Mouse (Mus musculus) midbrain, embryonic 13.5 days (tissue): ENCODE measurements around the gene Abcb11. TPM values are rescaled to one million over a fixed set of nuclear protein-coding genes. Genes with fewer than 3 reads are reported as not detected.
"Not testable (repeated sequence)": the region's sequence is repeated elsewhere in the genome, so short reads cannot be mapped to it uniquely, and the experiment has no call there.

Source experiments
- ATAC-seq: fragments of 200-750 bp; cut with Nextera tagmentation; 2 replicates; pipeline ENCODE4 v1.8.0; 2017; ENCODE audit warnings: mild to moderate bottlenecking, moderate TSS enrichment, moderate library complexity
- H3K27ac ChIP-seq: fragments of 300-500 bp; sonication (generic); 2 replicates; pipeline ENCODE4 v1.5.1; 2015; ENCODE audit warnings: inconsistent platforms, mild to moderate bottlenecking, moderate library complexity
- H3K27me3 ChIP-seq: fragments of 300-500 bp; sonication (generic); 2 replicates; pipeline ENCODE4 v1.6.1; 2015; ENCODE audit warnings: mild to moderate bottlenecking, inconsistent platforms
- H3K36me3 ChIP-seq: fragments of 300-500 bp; sonication (generic); 2 replicates; pipeline ENCODE4 v1.6.1; 2015; ENCODE audit warnings: mild to moderate bottlenecking, inconsistent platforms
- H3K4me1 ChIP-seq: fragments of 300-500 bp; sonication (generic); replicated peaks from 2 replicates; pipeline ENCODE4 v1.6.1; 2015; ENCODE audit warnings: inconsistent platforms
- H3K4me2 ChIP-seq: fragments of 300-500 bp; sonication (generic); replicated peaks from 2 replicates; pipeline ENCODE4 v1.6.1; 2015; ENCODE audit warnings: moderate library complexity, mild to moderate bottlenecking, inconsistent platforms
- H3K4me3 ChIP-seq: fragments of 300-500 bp; sonication (generic); replicated peaks from 2 replicates; pipeline ENCODE4 v1.5.1; 2015; ENCODE audit warnings: mild to moderate bottlenecking, inconsistent platforms
- H3K9ac ChIP-seq: fragments of 300-500 bp; sonication (generic); replicated peaks from 2 replicates; pipeline ENCODE4 v1.6.1; 2015; ENCODE audit warnings: mild to moderate bottlenecking, inconsistent platforms
- H3K9me3 ChIP-seq: fragments of 300-500 bp; sonication (generic); 2 replicates; pipeline ENCODE4 v1.6.1; 2016; ENCODE audit warnings: mild to moderate bottlenecking, inconsistent platforms
- WGBS: fragments of 180-500 bp; shearing (Covaris S2); methylation state at CpG from one replicate; pipeline ENCODE4 v1.1.7; 2015; 5-methylcytosine and 5-hydroxymethylcytosine counted together
- polyA plus RNA-seq: library from polyadenylated mRNA; unstranded; fragments of >200 nt; fragmentation: Nextera tagmentation; extraction: Ambion mirVana; gene quantifications from 2 replicates; pipeline ENCODE4 v1.2.1, GENCODE M21; 2015

The Abcb11 gene
- not detected in 2 replicates for polyA plus RNA-seq

DNA sequence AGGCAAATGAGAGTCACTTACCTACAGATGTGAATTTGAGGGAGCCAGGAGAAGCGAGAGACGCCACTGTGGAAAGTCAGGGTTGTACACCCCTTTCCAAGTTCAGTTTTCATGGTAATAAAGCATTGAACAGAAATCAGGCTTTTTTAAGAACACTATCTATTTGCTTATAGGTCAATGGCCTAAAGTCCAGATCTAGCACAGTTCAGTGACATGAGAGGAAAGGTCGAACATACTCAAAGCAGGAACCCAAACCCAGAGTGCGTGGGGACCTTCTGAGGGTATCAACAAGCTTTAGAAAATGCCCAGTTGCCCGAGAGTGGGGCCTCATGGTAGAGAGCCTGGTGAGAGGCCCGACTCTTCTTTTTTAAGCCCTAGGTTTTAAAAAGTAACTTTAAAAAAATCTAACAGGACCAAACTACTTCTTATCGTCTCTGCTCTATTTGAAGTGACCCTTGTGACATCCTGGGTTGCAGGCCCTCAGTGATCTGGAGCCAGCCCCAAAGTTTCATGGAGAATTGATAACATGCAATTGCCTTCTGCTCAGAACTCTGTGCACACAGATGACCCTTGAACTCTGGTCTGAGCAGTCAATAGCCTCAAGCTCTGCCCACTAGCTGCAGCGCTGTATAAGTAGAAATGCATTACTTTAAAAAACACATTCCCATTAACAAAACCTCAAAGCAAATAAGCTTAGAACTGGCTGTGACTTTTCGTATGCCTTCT lies at the start of gene Abcb11:
TSS of gene Abcb11 (minus strand) at position 121 of the 726 bp plus-strand sequence.
- Histone ChIP-seq H3K4me2 (no peak within 1 kb of the TSS), H3K27me3 (no peaks in the 10 kb centered on the region), H3K4me1 (no peaks in the 10 kb centered on the region), H3K9ac (no peak within 1 kb of the TSS), H3K27ac (no peak within 1 kb of the TSS), H3K36me3 (no peaks in the 10 kb centered on the region), H3K4me3 (no peak within 1 kb of the TSS), H3K9me3 (no peaks in the 10 kb centered on the region)
- no peak for ATAC-seq
- WGBS = 90% methylated on average over 9 of the region's 9 CpGs

DNA sequence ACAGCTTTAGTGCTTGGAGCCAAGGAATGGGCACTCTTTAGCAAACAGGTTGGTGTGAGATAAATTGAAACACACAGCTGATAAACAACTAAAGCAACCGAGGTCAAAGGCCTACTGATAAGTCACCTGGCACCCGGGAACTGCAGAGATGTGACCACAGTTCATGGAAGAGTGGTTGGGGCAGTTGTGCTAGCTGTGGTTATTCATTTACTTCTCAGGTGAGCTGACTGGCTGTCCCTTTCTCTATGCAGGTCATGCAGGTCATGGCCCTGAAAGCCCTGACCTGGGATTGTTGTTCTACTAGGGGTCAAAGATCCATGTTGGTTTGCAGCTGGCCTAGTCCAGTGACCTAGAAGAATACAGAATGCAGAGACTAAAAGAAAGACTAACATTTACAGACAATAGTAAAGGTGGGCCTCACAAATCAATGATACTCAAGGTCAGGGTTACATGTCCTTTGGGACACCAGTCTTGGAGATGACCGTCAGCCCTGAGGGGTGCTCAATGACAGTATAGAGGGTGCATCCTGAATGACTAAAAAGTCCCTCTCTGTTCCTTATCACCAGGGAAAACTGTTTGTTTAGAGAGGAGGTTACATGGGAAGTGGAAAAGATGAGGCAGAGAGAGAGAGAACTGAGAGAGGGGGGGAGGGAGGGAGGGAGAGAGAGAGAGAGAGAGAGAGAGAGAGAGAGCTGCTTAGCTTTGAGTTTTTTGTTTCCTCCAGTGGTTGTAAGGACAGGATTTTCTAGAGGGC lies 43.9 kb upstream of the Abcb11 start:
- Histone ChIP-seq H3K27ac (no peak overlapping the region), H3K9me3 (no peaks in the 10 kb centered on the region), H3K27me3 (no peaks in the 10 kb centered on the region), H3K4me2 (no peak overlapping the region), H3K4me3 (no peak overlapping the region), H3K9ac (no peak overlapping the region), H3K36me3 (no peaks in the 10 kb centered on the region), H3K4me1 (no peaks in the 10 kb centered on the region)
- no peak for ATAC-seq
- 88% methylated on average over 3 of the region's 3 CpGs for WGBS

DNA sequence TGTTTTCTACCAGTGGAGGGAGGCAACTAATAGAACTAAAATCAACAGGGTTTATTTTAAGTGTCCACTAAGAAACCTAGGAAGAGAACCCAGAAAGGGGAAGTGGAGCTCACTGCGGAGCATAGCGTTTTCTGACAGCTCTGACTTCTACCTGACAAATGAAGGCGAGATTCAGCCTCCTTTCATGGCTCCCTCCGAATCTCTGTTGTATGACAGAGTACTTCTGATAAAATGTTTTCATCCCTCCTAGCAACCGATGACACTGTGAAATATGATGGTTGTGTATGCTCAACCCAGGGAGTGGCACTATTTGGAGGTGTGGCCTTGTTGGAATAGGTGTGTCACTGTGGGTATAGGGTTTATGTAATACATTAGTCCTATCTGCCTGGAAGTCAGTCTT lies 40.4 kb upstream of the Abcb11 start:
- Histone ChIP-seq H3K9ac (no peak overlapping the region), H3K4me1 (no peaks in the 10 kb centered on the region), H3K36me3 (no peaks in the 10 kb centered on the region), H3K4me3 (no peak overlapping the region), H3K4me2 (no peak overlapping the region), H3K27ac (no peak overlapping the region), H3K9me3 (no peaks in the 10 kb centered on the region), H3K27me3 (no peaks in the 10 kb centered on the region)
- 91% methylated on average over 5 of the region's 5 CpGs for WGBS
- ATAC-seq = no peak

- Histone ChIP-seq H3K4me2 (no peak overlapping the region), H3K9me3 (no peaks in the 10 kb centered on the region), H3K27ac (no peak overlapping the region), H3K4me3 (no peak overlapping the region), H3K9ac (no peak overlapping the region), H3K4me1 (no peaks in the 10 kb centered on the region), H3K36me3 (no peaks in the 10 kb centered on the region), H3K27me3 (no peaks in the 10 kb centered on the region)
- ATAC-seq = no peak
- 54% methylated on average over 8 of the region's 8 CpGs for WGBS
These were observed 39.3 kb upstream of the Abcb11 start for GRCm38 (mm10) chr2:69381740-69382139.

DNA sequence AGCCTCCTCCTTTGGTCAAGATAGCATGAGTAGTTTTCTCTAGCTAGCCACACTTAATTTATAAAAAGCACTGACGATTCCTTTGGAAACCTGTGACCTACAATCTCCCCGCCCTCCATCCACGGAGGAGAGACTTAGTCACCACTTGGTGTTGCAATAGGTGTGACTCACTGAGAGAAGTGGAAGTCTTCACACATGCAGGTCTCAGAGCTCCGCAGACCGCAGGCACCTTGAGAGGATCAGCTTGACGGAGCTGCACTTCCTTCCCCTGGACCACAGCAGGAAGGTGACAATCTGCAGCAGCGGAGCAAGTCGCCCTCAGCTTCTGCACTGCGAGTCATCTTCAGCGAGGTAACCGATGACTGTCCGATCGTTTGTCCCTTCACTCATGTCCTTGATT lies 37.9 kb upstream of the Abcb11 start, which contains the start of gene Dhrs9:
TSS of gene Dhrs9 (plus strand) at position 165 of the 400 bp plus-strand sequence.
- Histone ChIP-seq H3K4me3 (no peak within 1 kb of the TSS), H3K27ac (no peak within 1 kb of the TSS), H3K9me3 (no peaks in the 10 kb centered on the region), H3K4me2 (no peak within 1 kb of the TSS), H3K36me3 (no peaks in the 10 kb centered on the region), H3K27me3 (no peaks in the 10 kb centered on the region), H3K4me1 (no peaks in the 10 kb centered on the region), H3K9ac (no peak within 1 kb of the TSS)
- 91% methylated on average over 13 of the region's 13 CpGs for WGBS
- no peak for ATAC-seq

DNA sequence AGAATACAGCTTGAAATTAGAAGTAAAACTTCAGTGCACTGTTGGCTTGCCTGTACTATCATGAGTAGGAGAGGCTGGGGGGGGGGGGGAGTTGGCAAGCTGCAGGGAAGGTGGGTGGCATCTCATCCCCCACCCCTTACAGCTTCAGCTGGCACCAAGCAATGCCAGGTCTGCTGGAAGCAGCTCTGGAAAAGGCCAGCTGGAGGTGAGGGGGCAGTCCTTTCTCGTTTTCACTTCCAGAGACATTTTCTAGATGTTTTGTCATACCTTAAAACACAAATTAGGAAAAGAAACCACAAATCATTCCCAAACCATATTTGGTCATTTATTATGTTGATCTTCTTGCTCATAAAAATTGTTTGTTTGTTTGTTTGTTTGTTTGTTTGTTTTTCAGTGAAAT lies 37.4 kb upstream of the Abcb11 start:
- no peaks in the 10 kb centered on the region for H3K4me1 ChIP-seq
- no peaks in the 10 kb centered on the region for H3K36me3 ChIP-seq
- H3K27me3 ChIP-seq = no peaks in the 10 kb centered on the region
- no peak overlapping the region for H3K27ac ChIP-seq
- no peaks in the 10 kb centered on the region for H3K9me3 ChIP-seq
- no peak overlapping the region for H3K9ac ChIP-seq
- WGBS = 89% methylated on average over 1 of the region's 1 CpGs
- ATAC-seq = no peak
- H3K4me3 ChIP-seq = no peak overlapping the region
- H3K4me2 ChIP-seq = no peak overlapping the region

DNA sequence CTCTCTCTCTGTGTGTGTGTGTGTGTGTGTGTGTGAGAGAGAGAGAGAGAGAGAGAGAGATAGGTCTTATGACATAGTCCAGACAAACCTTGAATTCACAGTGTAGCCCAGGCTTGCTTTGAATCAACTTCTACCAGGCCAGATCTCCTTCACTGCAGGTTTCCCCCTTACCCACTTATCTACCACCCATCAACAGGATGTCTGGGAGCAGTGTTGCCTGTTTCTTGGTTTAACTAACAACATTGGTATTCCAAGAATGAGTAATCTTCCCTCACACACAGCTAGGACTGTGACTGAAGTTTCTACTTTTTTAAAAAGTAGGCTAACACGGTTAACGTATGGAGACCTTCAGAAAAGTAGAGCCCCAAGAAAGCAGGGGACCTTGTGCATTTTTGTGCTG lies 34.4 kb upstream of the Abcb11 start:
- 92% methylated on average over 2 of the region's 2 CpGs for WGBS
- Histone ChIP-seq H3K4me2 (no peak overlapping the region), H3K4me3 (no peak overlapping the region), H3K27ac (no peak overlapping the region), H3K4me1 (no peaks in the 10 kb centered on the region), H3K9me3 (no peaks in the 10 kb centered on the region), H3K27me3 (no peaks in the 10 kb centered on the region), H3K9ac (no peak overlapping the region), H3K36me3 (no peaks in the 10 kb centered on the region)
- no peak for ATAC-seq

DNA sequence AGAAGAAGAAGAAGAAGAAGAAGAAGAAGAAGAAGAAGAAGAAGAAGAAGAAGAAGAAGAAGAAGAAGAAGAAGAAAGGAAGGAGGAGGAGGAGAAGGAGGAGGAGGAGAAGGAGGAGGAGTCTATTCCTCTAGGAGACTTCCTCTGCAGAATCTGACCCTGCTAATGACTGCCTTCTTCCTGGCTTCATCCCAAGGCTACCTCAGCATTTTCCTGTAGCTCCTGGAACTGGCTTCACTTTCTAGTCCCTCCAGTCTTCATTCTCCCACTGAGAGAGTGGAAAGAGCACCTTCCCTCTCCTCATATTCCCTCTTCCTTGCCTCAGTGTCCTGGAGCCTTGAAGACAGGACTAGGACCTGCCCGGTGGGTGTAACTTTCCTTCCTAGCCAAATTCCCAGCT lies 22.9 kb upstream of the Abcb11 start:
- Histone ChIP-seq H3K36me3 (no peaks in the 10 kb centered on the region), H3K4me1 (no peaks in the 10 kb centered on the region), H3K27me3 (no peaks in the 10 kb centered on the region), H3K9ac (no peak overlapping the region), H3K27ac (no peak overlapping the region), H3K4me2 (no peak overlapping the region), H3K4me3 (no peak overlapping the region), H3K9me3 (no peaks in the 10 kb centered on the region)
- ATAC-seq = no peak
- 95% methylated on average over 1 of the region's 1 CpGs for WGBS

DNA sequence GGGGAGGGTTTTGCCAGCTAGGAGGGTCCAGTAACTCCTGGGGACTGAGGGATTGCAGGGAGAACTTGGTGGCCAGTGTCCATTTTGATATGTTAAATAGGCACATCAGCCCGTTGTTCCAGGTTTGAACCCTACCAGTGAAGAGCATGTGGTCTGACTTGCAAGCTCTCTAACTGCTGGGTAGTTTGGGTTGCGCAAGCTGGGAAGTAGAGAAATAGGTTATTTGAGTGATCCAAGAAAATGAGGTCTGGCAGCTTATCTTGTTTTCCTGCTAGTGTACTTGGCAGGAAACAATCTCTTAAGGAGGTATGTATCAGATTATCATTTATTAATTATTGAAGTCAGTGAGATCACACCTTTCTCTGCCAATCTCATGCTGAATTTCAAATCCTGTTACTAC lies 22.4 kb upstream of the Abcb11 start:
- no peak overlapping the region for H3K9ac ChIP-seq
- no peaks in the 10 kb centered on the region for H3K36me3 ChIP-seq
- WGBS = 93% methylated on average over 2 of the region's 2 CpGs
- ATAC-seq = no peak
- no peaks in the 10 kb centered on the region for H3K9me3 ChIP-seq
- no peaks in the 10 kb centered on the region for H3K27me3 ChIP-seq
- H3K4me1 ChIP-seq = no peaks in the 10 kb centered on the region
- no peak overlapping the region for H3K4me3 ChIP-seq
- H3K27ac ChIP-seq = no peak overlapping the region
- H3K4me2 ChIP-seq = no peak overlapping the region

DNA sequence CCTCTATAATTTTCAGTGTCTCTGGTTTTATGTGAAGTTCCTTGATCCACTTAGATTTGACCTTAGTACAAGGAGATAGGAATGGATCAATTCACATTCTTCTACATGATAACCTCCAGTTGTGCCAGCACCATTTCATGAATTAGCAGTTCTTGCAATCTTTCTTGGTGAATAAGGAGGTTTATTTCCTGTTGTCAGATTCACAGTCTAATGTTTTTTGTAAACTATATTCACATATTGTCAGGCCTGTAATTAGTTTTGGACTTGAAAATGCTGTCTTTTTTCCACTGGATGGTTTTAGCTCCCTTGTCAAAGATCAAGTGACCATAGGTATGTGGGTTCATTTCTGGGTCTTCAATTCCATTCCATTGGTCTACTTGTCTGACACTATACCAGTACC lies 13.0 kb upstream of the Abcb11 start:
- peak; percentile 100 for ATAC-seq
- not testable (repeated sequence) for H3K4me2 ChIP-seq, H3K4me3 ChIP-seq, H3K27ac ChIP-seq, H3K4me1 ChIP-seq, H3K9me3 ChIP-seq, H3K27me3 ChIP-seq, H3K36me3 ChIP-seq, H3K9ac ChIP-seq

- H3K27ac ChIP-seq = no peak overlapping the region
- WGBS = 93% methylated on average over 6 of the region's 6 CpGs
- H3K4me1 ChIP-seq = no peaks in the 10 kb centered on the region
- no peak for ATAC-seq
- H3K9ac ChIP-seq = no peak overlapping the region
- H3K4me2 ChIP-seq = no peak overlapping the region
- H3K36me3 ChIP-seq = no peaks in the 10 kb centered on the region
- no peak overlapping the region for H3K4me3 ChIP-seq
- no peaks in the 10 kb centered on the region for H3K9me3 ChIP-seq
- H3K27me3 ChIP-seq = no peaks in the 10 kb centered on the region
These were observed 910 bp downstream of the Abcb11 start for GRCm38 (mm10) chr2:69341506-69341905.

- H3K4me3 ChIP-seq, H3K4me2 ChIP-seq, ATAC-seq, H3K27ac ChIP-seq, H3K9me3 ChIP-seq, H3K4me1 ChIP-seq, H3K9ac ChIP-seq, H3K36me3 ChIP-seq: not testable (repeated sequence)
- 94% methylated on average over 6 of the region's 6 CpGs for WGBS
- H3K27me3 ChIP-seq = peaks cover 28% of the 10 kb centered on the region
These were observed 10.9 kb downstream of the Abcb11 start for GRCm38 (mm10) chr2:69331523-69331922.
